Mouse (Mus musculus) thymus, adult 2 months (tissue): ENCODE results near the gene Gm3285. TPM values are rescaled to one million over a fixed set of nuclear protein-coding genes. Genes with fewer than 3 reads are reported as not detected.

ENCODE experiments used
- DNase-seq: peaks from one replicate; pipeline ENCODE4 v3.0.0; 2021
- H3K27ac ChIP-seq: fragments of 200-500 bp; 2 replicates; pipeline ENCODE4 v1.5.1; 2012; ENCODE audit warnings: low read length, control low read depth; ENCODE audit not compliant: control insufficient read depth, insufficient read depth
- H3K27me3 ChIP-seq: fragments of 200-500 bp; 2 replicates; pipeline ENCODE4 v1.6.1; 2012; ENCODE audit warnings: mild to moderate bottlenecking, low read length, moderate library complexity, mixed read lengths; ENCODE audit not compliant: control insufficient read depth, insufficient read depth
- H3K36me3 ChIP-seq: fragments of 200-500 bp; 2 replicates; pipeline ENCODE4 v1.6.1; 2012; ENCODE audit warnings: mild to moderate bottlenecking, low read length, moderate library complexity; ENCODE audit not compliant: control insufficient read depth, insufficient read depth
- H3K4me1 ChIP-seq: fragments of 200-500 bp; replicated peaks from 2 replicates; pipeline ENCODE4 v1.6.1; 2012; ENCODE audit warnings: low read length; ENCODE audit not compliant: control insufficient read depth, insufficient read depth
- H3K4me3 ChIP-seq: fragments of 200-500 bp; 2 replicates; pipeline ENCODE4 v1.5.1; 2012; ENCODE audit warnings: mild to moderate bottlenecking, low read length, control low read depth, moderate library complexity; ENCODE audit not compliant: control insufficient read depth, insufficient read depth
- CTCF ChIP-seq: fragments of 200-500 bp; IDR thresholded peaks from 2 replicates; pipeline ENCODE4 v1.5.1; 2012; ENCODE audit warnings: mild to moderate bottlenecking, control low read depth, low read length, moderate library complexity, borderline replicate concordance; ENCODE audit not compliant: control insufficient read depth, poor library complexity, insufficient read depth; ENCODE audit errors: extremely low read depth
- POLR2A ChIP-seq: fragments of 200-500 bp; IDR thresholded peaks from 2 replicates; pipeline ENCODE4 v1.6.1; 2012; ENCODE audit warnings: mild to moderate bottlenecking, low read length, control low read depth, moderate library complexity; ENCODE audit not compliant: control insufficient read depth, poor library complexity, insufficient read depth; ENCODE audit errors: extremely low read depth
- WGBS: fragments of 180-500 bp; shearing (Covaris S2); methylation state at CpG from one replicate; pipeline ENCODE4 v1.1.7; 2018; 5-methylcytosine and 5-hydroxymethylcytosine counted together
- polyA plus RNA-seq: library from polyadenylated mRNA; depleted of rRNA; stranded (reverse); fragments of >200 nt; gene quantifications from 2 replicates; pipeline ENCODE4 v1.2.3, GENCODE M21; 2012

Gene Gm3285
- polyA plus RNA-seq, 1 experiment, result 0.27 TPM

- no peak overlapping the region for H3K27ac ChIP-seq
- no peak for TF ChIP-seq POLR2A
- no peak for TF ChIP-seq CTCF
- H3K36me3 ChIP-seq, result no peaks in the 10 kb centered on the region
- WGBS, result 80% methylated on average over 6 of the region's 6 CpGs
- no peaks in the 10 kb centered on the region for H3K27me3 ChIP-seq
- no peak for DNase-seq
- no peak overlapping the region for H3K4me3 ChIP-seq
- H3K4me1 ChIP-seq, result no peaks in the 10 kb centered on the region
Observed at GRCm38 (mm10) chr10:77839006-77839405, 22.8 kb upstream of the Gm3285 start.

- H3K27ac ChIP-seq, result no peak within 1 kb of the TSS
- TF ChIP-seq POLR2A (no peak), CTCF (no peak)
- H3K4me1 ChIP-seq, result no peaks in the 10 kb centered on the region
- no peaks in the 10 kb centered on the region for H3K36me3 ChIP-seq
- WGBS, result 85% methylated on average over 2 of the region's 3 CpGs
- H3K27me3 ChIP-seq, result no peaks in the 10 kb centered on the region
- H3K4me3 ChIP-seq, result no peak within 1 kb of the TSS
- no peak for DNase-seq
Observed at GRCm38 (mm10) chr10:77846503-77846902, 15.3 kb upstream of the Gm3285 start, which contains the start of gene Gm36176. Gene Gm36176, plus strand, starts transcription at chr10:77846803.

GRCm38 (mm10) chr10:77846961-77847360 lies 14.8 kb upstream of the Gm3285 start:
- DNase-seq, result no peak
- Histone ChIP-seq H3K4me3 (no peak overlapping the region), H3K27me3 (no peaks in the 10 kb centered on the region), H3K27ac (no peak overlapping the region), H3K36me3 (no peaks in the 10 kb centered on the region), H3K4me1 (no peaks in the 10 kb centered on the region)
- TF ChIP-seq POLR2A (no peak), CTCF (no peak)
- 55% methylated on average over 2 of the region's 2 CpGs for WGBS

GRCm38 (mm10) chr10:77847538-77847937 lies 14.2 kb upstream of the Gm3285 start:
- DNase-seq, result no peak
- Histone ChIP-seq H3K27me3 (no peaks in the 10 kb centered on the region), H3K27ac (no peak overlapping the region), H3K36me3 (no peaks in the 10 kb centered on the region), H3K4me1 (no peaks in the 10 kb centered on the region), H3K4me3 (no peak overlapping the region)
- TF ChIP-seq POLR2A (no peak), CTCF (no peak)
- 89% methylated on average over 2 of the region's 2 CpGs for WGBS

GRCm38 (mm10) chr10:77852559-77852958 lies 9.2 kb upstream of the Gm3285 start, which contains the start of gene Gm10318:
Gene Gm10318, plus strand, starts transcription at chr10:77852859.
- H3K4me1 ChIP-seq, result no peaks in the 10 kb centered on the region
- no peak for TF ChIP-seq POLR2A
- TF ChIP-seq CTCF, result no peak
- H3K36me3 ChIP-seq, result no peaks in the 10 kb centered on the region
- no peak for DNase-seq
- H3K27me3 ChIP-seq, result no peaks in the 10 kb centered on the region
- WGBS, result 79% methylated on average over 9 of the region's 9 CpGs
- H3K27ac ChIP-seq, result no peak within 1 kb of the TSS
- no peak within 1 kb of the TSS for H3K4me3 ChIP-seq

GRCm38 (mm10) chr10:77864067-77864761 lies 2.4 kb downstream of the Gm3285 start:
- peak overlapping the region; percentile 33 for H3K4me3 ChIP-seq
- peaks cover 8% of the 10 kb centered on the region; the same call in 1 of the 2 replicates for H3K4me1 ChIP-seq

GRCm38 (mm10) chr10:77864762-77865143 lies 3.0 kb downstream of the Gm3285 start:
- H3K4me3 ChIP-seq, result peak overlapping the region; percentile 33
- no peak for TF ChIP-seq POLR2A
- no peak for TF ChIP-seq CTCF

More at GRCm38 (mm10) chr10:77864067-77864761, 2.4 kb downstream of the Gm3285 start:
- H3K27ac ChIP-seq, result no peak overlapping the region
- TF ChIP-seq POLR2A, result no peak
- TF ChIP-seq CTCF, result no peak
- H3K27me3 ChIP-seq, result no peaks in the 10 kb centered on the region
- peak; percentile 44 for DNase-seq
- no peaks in the 10 kb centered on the region for H3K36me3 ChIP-seq
- WGBS, result 32% methylated on average over 14 of the region's 14 CpGs

More at GRCm38 (mm10) chr10:77864762-77865143, 3.0 kb downstream of the Gm3285 start:
- 43% methylated on average over 11 of the region's 11 CpGs for WGBS
- no peaks in the 10 kb centered on the region for H3K27me3 ChIP-seq
- no peak for DNase-seq
- no peak overlapping the region for H3K27ac ChIP-seq
- peaks cover 8% of the 10 kb centered on the region; the same call in 1 of the 2 replicates for H3K4me1 ChIP-seq
- no peaks in the 10 kb centered on the region for H3K36me3 ChIP-seq
